Mouse (Mus musculus) heart, postnatal 0 days (tissue): Measurements from ENCODE around the gene Mark2. TPM values are rescaled to one million over a fixed set of nuclear protein-coding genes. Genes with fewer than 3 reads are reported as not detected.

Experiments
- ATAC-seq: fragments of 200-750 bp; cut with Nextera tagmentation; 2 replicates; pipeline ENCODE4 v1.8.0; 2017; ENCODE audit warnings: low read depth, moderate number of reproducible peaks, moderate library complexity; ENCODE audit not compliant: insufficient read depth
- DNase-seq: peaks from one replicate; pipeline ENCODE4 v3.0.0-alpha.2; 2016; ENCODE audit warnings: low spot score
- H3K27ac ChIP-seq: fragments of 300-500 bp; sonication (generic); 2 replicates; pipeline ENCODE4 v1.5.1; 2014; ENCODE audit warnings: low read depth, mild to moderate bottlenecking
- H3K27me3 ChIP-seq: fragments of 300-500 bp; sonication (generic); 2 replicates; pipeline ENCODE4 v1.6.1; 2014; ENCODE audit warnings: low read length, mixed read lengths; ENCODE audit not compliant: control insufficient read depth, insufficient read depth
- H3K36me3 ChIP-seq: fragments of 300-500 bp; sonication (generic); replicated peaks from 2 replicates; pipeline ENCODE4 v1.6.1; 2014; ENCODE audit warnings: low read length, mixed read lengths; ENCODE audit not compliant: control insufficient read depth, insufficient read depth
- H3K4me1 ChIP-seq: fragments of 300-500 bp; sonication (generic); 2 replicates; pipeline ENCODE4 v1.6.1; 2014; ENCODE audit warnings: antibody characterized with exemption; ENCODE audit not compliant: control insufficient read depth, insufficient read depth
- H3K4me2 ChIP-seq: fragments of 300-500 bp; sonication (generic); 2 replicates; pipeline ENCODE4 v1.6.1; 2014; ENCODE audit warnings: low read depth, mild to moderate bottlenecking, low read length, moderate library complexity
- H3K4me3 ChIP-seq: fragments of 300-500 bp; sonication (generic); 2 replicates; pipeline ENCODE4 v1.5.1; 2014; ENCODE audit warnings: low read depth, low read length
- H3K9ac ChIP-seq: fragments of 300-500 bp; sonication (generic); replicated peaks from 2 replicates; pipeline ENCODE4 v1.6.1; 2014; ENCODE audit warnings: low read depth, low read length, mixed read lengths
- H3K9me3 ChIP-seq: fragments of 300-500 bp; sonication (generic); replicated peaks from 2 replicates; pipeline ENCODE4 v1.6.1; 2016; ENCODE audit warnings: low read length; ENCODE audit not compliant: control insufficient read depth
- CTCF ChIP-seq: IDR thresholded peaks from 2 replicates; pipeline ENCODE4 v1.5.1; 2016; ENCODE audit warnings: antibody characterized with exemption, control low read depth, low read depth
- EP300 ChIP-seq: IDR thresholded peaks from 2 replicates; pipeline ENCODE4 v1.6.1; 2016; ENCODE audit warnings: antibody characterized with exemption, low read depth
- WGBS: fragments of 180-500 bp; shearing (Covaris S2); extraction: QIAGEN DNeasy Blood & Tissue Kit; methylation state at CpG from one replicate; pipeline ENCODE4 v1.1.7; 2014; 5-methylcytosine and 5-hydroxymethylcytosine counted together
- polyA plus RNA-seq: library from polyadenylated mRNA; unstranded; fragments of >200 nt; fragmentation: Nextera tagmentation; extraction: Ambion mirVana; gene quantifications from 2 replicates; pipeline ENCODE4 v1.2.1, GENCODE M21; 2015
- total RNA-seq: library from RNA; depleted of rRNA; stranded (reverse); fragments of >200 nt; gene quantifications from 2 replicates; pipeline ENCODE4 v1.2.3, GENCODE M21; 2014; ENCODE audit warnings: low replicate concordance; rRNA removed

Mark2 gene
- total and polyA plus RNA-seq, 2 experiments from 2014 or later = 17.8 to 35.2 TPM

DNA sequence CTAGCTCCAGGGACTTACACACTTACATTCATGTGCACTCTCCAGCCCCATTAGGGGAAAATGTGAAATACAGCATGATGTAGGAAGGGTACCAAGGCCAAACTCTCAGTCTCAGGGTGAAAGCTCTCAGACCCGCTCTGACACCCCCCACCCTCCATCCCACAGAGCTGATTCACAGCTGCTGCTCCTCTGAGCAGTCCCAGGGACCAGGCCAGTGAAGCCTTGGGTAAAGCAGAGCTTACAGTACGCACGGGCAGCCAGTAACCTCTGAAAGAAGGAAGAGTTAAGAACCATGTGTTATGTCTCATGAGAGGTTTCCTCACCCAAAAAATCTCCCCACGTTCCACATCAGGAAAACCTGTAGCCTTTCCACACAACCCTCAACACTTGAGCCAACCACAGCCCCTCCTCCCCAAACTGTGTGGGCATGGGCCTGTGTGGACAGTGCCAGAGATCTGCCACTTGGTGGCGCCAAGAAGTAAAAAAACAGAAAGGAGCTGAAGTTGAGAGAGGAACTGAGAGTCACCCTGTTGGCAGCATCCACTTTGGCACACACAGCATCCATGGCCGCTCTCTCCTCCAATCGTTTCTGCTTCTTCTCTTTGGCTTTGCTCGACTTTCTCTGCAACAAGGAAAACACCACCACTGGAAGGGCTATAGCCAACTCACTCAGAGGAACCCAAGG lies 107.0 kb downstream of the Mark2 start:
- WGBS = 55% methylated on average over 8 of the region's 8 CpGs
- Histone ChIP-seq H3K9ac (no peak overlapping the region), H3K4me2 (no peak overlapping the region), H3K9me3 (no peaks in the 10 kb centered on the region), H3K4me1 (peaks cover 8% of the 10 kb centered on the region; the same call in 1 of the 2 replicates), H3K36me3 (peaks cover 66% of the 10 kb centered on the region), H3K4me3 (no peak overlapping the region), H3K27ac (no peak overlapping the region), H3K27me3 (no peaks in the 10 kb centered on the region)
- TF ChIP-seq CTCF (peak; percentile 77), EP300 (no peak)
- peak; percentile 84 for ATAC-seq
- DNase-seq = peak; percentile 68

DNA sequence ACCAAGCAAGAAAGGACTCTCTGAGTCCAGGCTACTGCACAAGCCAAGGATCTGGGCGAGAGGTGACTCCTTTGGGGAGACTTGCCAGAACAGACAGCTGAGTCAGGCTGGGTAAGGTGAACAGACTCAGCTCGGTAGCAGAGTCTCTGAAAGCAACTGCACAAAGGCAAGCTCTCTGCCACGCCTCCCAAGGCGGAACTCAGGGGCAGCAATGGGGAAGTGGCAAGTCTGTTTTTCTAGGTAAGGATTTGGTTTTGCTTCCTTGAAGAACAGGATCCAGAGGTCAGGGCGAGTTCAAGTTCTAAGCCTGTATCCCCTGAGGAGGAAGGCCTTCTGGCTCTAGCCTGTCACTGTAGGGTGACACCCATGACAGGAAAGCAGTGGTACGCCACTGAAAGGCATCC lies 115.1 kb downstream of the Mark2 start:
- no peak overlapping the region for H3K4me3 ChIP-seq
- no peaks in the 10 kb centered on the region for H3K27me3 ChIP-seq
- ATAC-seq = no peak
- no peaks in the 10 kb centered on the region for H3K9me3 ChIP-seq
- 72% methylated on average over 6 of the region's 6 CpGs for WGBS
- H3K9ac ChIP-seq = no peak overlapping the region
- H3K36me3 ChIP-seq = peaks cover 60% of the 10 kb centered on the region
- no peak overlapping the region for H3K27ac ChIP-seq
- no peak overlapping the region for H3K4me2 ChIP-seq
- TF ChIP-seq CTCF = no peak
- no peak for TF ChIP-seq EP300
- no peaks in the 10 kb centered on the region for H3K4me1 ChIP-seq
- no peak for DNase-seq

Other genes starting within 250 kb of the Mark2 start
- gene Flrt1, start 236.1 kb downstream of the Mark2 start, total RNA-seq = 0.23 and 0.89 TPM in 2 replicates
- 1.0 TPM in 2 replicates for gene Flrt1, start 236.1 kb downstream of the Mark2 start, polyA plus RNA-seq
- gene Otub1, start 135.5 kb downstream of the Mark2 start, total RNA-seq = 127 and 139 TPM in 2 replicates
- 117 and 132 TPM in 2 replicates for gene Otub1, start 135.5 kb downstream of the Mark2 start, polyA plus RNA-seq
- 1,841 and 2,074 TPM in 2 replicates for gene Cox8a, start 124.2 kb downstream of the Mark2 start, total RNA-seq
- 3,012 and 3,042 TPM in 2 replicates for gene Cox8a, start 124.2 kb downstream of the Mark2 start, polyA plus RNA-seq
- 30.2 and 44.0 TPM in 2 replicates for gene Naa40, start 100.7 kb downstream of the Mark2 start, total RNA-seq
- gene Naa40, start 100.7 kb downstream of the Mark2 start, polyA plus RNA-seq = 27.8 and 30.4 TPM in 2 replicates
- gene Rcor2, start 74.5 kb downstream of the Mark2 start, total RNA-seq = 18.5 and 40.0 TPM in 2 replicates
- gene Rcor2, start 74.5 kb downstream of the Mark2 start, polyA plus RNA-seq = 8.5 and 9.7 TPM in 2 replicates
- gene Spindoc, start 41.1 kb upstream of the Mark2 start, total RNA-seq = 22.0 and 38.7 TPM in 2 replicates
- gene Spindoc, start 41.1 kb upstream of the Mark2 start, polyA plus RNA-seq = 11.7 and 13.7 TPM in 2 replicates
- gene 2700081O15Rik, start 75.8 kb upstream of the Mark2 start, total RNA-seq = 29.6 and 44.0 TPM in 2 replicates
- gene 2700081O15Rik, start 75.8 kb upstream of the Mark2 start, polyA plus RNA-seq = 2.1 and 2.3 TPM in 2 replicates
- 67.7 and 70.4 TPM in 2 replicates for gene Rtn3, start 141.4 kb upstream of the Mark2 start, total RNA-seq
- 99.7 and 105 TPM in 2 replicates for gene Rtn3, start 141.4 kb upstream of the Mark2 start, polyA plus RNA-seq
- gene Atl3, start 152.2 kb upstream of the Mark2 start, total RNA-seq = 15.2 and 17.1 TPM in 2 replicates
- gene Atl3, start 152.2 kb upstream of the Mark2 start, polyA plus RNA-seq = 5.4 and 6.3 TPM in 2 replicates
- 41.6 and 45.6 TPM in 2 replicates for gene Pla2g16, start 215.6 kb upstream of the Mark2 start, total RNA-seq
- gene Pla2g16, start 215.6 kb upstream of the Mark2 start, polyA plus RNA-seq = 69.2 and 74.1 TPM in 2 replicates